In the genomic region with DNA sequence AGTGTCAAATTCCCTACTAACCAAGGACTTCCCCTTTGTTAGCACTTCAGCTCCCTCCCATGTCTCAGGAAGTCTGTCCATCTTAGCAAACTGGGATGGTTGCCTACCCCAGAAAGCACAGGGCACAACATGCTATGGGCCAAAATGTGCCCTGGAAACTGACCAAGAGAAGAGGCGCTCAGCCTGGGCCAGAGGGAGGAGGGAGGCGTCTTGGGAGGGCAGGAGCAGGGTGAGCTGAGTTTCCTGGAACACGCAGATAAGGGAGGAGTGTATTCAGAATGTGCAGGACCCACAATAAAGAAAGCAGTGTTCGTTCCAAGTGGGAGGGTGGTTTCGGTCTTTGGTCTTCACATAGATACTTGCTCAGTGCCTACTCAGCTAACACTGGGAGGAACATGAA, we compare ENCODE assay signal across 13 mouse cellular contexts. TPM values are rescaled to one million over a fixed set of nuclear protein-coding genes. Genes with fewer than 3 reads are reported as not detected.
DNase-seq lines count a peak whose midpoint lies in the region; ATAC-seq and TF ChIP-seq lines count a peak whose summit lies in the region.
"Had no signal": no experiment of that assay in that cellular context is flagged by ENCODE, and none has a peak within 500 bp of the region (broad histone marks: within the 10 kb centered on the region; RNA-seq: fewer than 3 reads in every experiment).

No protein-coding gene starts in this region.

- H3K9me3 ChIP-seq in midbrain, embryonic 11.5 days (ENCODE audit: control insufficient read depth, low read length): no peaks in the 10 kb centered on the region
- H3K9me3 ChIP-seq: hindbrain, embryonic 13.5 days; midbrain, embryonic 15.5 days had no signal

- no peak for ATAC-seq in midbrain, embryonic 11.5 days (ENCODE audit: low FRiP score)
- ATAC-seq: forebrain, embryonic 14.5 days; midbrain, embryonic 15.5 days; Patski had no signal

- WGBS in lung, adult 2 months: 52% methylated on average over 5 of the region's 5 CpGs
- 23% methylated on average over 5 of the region's 5 CpGs for WGBS in small intestine, adult 2 months
- 83% methylated on average over 5 of the region's 5 CpGs for WGBS in midbrain, embryonic 11.5 days

- H3K36me3 ChIP-seq in small intestine, adult 2 months (ENCODE audit: control insufficient read depth, insufficient read depth, low read length): peaks cover 62% of the 10 kb centered on the region
- peaks cover 22% of the 10 kb centered on the region for H3K36me3 ChIP-seq in midbrain, embryonic 11.5 days (ENCODE audit: control insufficient read depth, insufficient read depth, low read length)

- peak; percentile 46 to 57 for DNase-seq in adrenal gland, adult (ENCODE audit: inconsistent age in 2 of 2, low spot score in 1 of 2)
- DNase-seq in adrenal gland, postnatal 25 days: no peak
- DNase-seq in lung, adult 18-20 months: peak; percentile 42 to 43
- no peak for DNase-seq in lung, adult 2 months
- peak; percentile 52 to 60 for DNase-seq in heart, postnatal 14 days
- no peak for DNase-seq in left cerebral cortex, postnatal 10 days (ENCODE audit: extremely low spot score in 1 of 2, low spot score in 2 of 2)
- no peak for DNase-seq in midbrain, embryonic 11.5 days (ENCODE audit: low spot score, missing footprints)
- DNase-seq: layer of hippocampus, postnatal 36 days had no signal

- peak overlapping the region; percentile 89 for H3K27ac ChIP-seq in small intestine, adult 2 months (ENCODE audit: insufficient read depth, low read depth, low read length)
- no peak overlapping the region for H3K27ac ChIP-seq in midbrain, embryonic 11.5 days (ENCODE audit: low read depth, low read length)
- H3K27ac ChIP-seq: hindbrain, embryonic 13.5 days; midbrain, embryonic 15.5 days had no signal

- no peak overlapping the region for H3K4me3 ChIP-seq in lung, adult 2 months (replicated peaks; ENCODE audit: extremely low read depth, low read depth, low read length)
- no peak overlapping the region for H3K4me3 ChIP-seq in small intestine, adult 2 months (ENCODE audit: low read depth, low read length)
- H3K4me3 ChIP-seq in midbrain, embryonic 11.5 days (ENCODE audit: low read depth, low read length): no peak overlapping the region
- H3K4me3 ChIP-seq: hindbrain, embryonic 13.5 days; midbrain, embryonic 15.5 days had no signal

- H3K9ac ChIP-seq in midbrain, embryonic 11.5 days (ENCODE audit: low read length): no peak overlapping the region
- H3K9ac ChIP-seq: hindbrain, embryonic 13.5 days; midbrain, embryonic 15.5 days had no signal

- no peak overlapping the region for H3K4me2 ChIP-seq in midbrain, embryonic 11.5 days
- H3K4me2 ChIP-seq: hindbrain, embryonic 13.5 days; midbrain, embryonic 15.5 days had no signal

- no peaks in the 10 kb centered on the region for H3K27me3 ChIP-seq in small intestine, adult 2 months (ENCODE audit: control insufficient read depth, insufficient read depth, low read length)
- H3K27me3 ChIP-seq in midbrain, embryonic 11.5 days (ENCODE audit: control insufficient read depth, insufficient read depth, low read length): no peaks in the 10 kb centered on the region
- H3K27me3 ChIP-seq: hindbrain, embryonic 13.5 days; midbrain, embryonic 15.5 days; Patski had no signal

- H3K4me1 ChIP-seq in lung, adult 2 months (ENCODE audit: control insufficient read depth, insufficient read depth, low read length): peaks cover 2% of the 10 kb centered on the region; the same call in 1 of the 2 replicates
- peaks cover 28% of the 10 kb centered on the region for H3K4me1 ChIP-seq in small intestine, adult 2 months (ENCODE audit: control insufficient read depth, insufficient read depth, insufficient read length, low read length)
- peaks cover 3% of the 10 kb centered on the region; the same call in 1 of the 2 replicates for H3K4me1 ChIP-seq in midbrain, embryonic 11.5 days (ENCODE audit: control insufficient read depth, insufficient read depth, low read length)

- TF ChIP-seq POLR2A in lung, adult 2 months (IDR thresholded peaks at IDR 0.05; ENCODE audit: borderline replicate concordance, extremely low read depth, low read depth, low read length): no peak
- TF ChIP-seq POLR2A in small intestine, adult 2 months (IDR thresholded peaks at IDR 0.05; ENCODE audit: low read depth, low read length): no peak

- TF ChIP-seq CTCF in lung, adult 2 months (IDR thresholded peaks at IDR 0.05; ENCODE audit: insufficient read depth, low read length): no peak
- TF ChIP-seq CTCF in small intestine, adult 2 months (IDR thresholded peaks at IDR 0.05; ENCODE audit: extremely low read depth, insufficient read length, insufficient replicate concordance, low read depth, low read length): no peak

- intact Hi-C loops in heart, postnatal 14 days (cut with DNase I): loop anchor here (10.0 kb wide), 1 partner anchor 208 kb away; no protein-coding TSS in a partner anchor
- intact Hi-C loops in left cerebral cortex, postnatal 10 days (cut with DNase I): no loop called here

RNA-seq across cellular contexts. Expression of a gene that starts 5.3 kb away (rescaled TPM):
- total RNA-seq in adrenal gland, postnatal 25 days (2021): 37.2 and 46.9 TPM in 2 replicates
- polyA plus RNA-seq in lung, adult 2 months (2012; rRNA removed): 18.1 and 28.4 TPM in 2 replicates
- total RNA-seq in heart, postnatal 14 days (2021): 100 to 1,000 TPM; 162 to 176 TPM
- polyA plus RNA-seq in small intestine, adult 2 months (2012; rRNA removed): 51.8 and 117 TPM in 2 replicates
- total RNA-seq in left cerebral cortex, postnatal 10 days (2021): 10 to 100 TPM; 79.5 to 81.1 TPM
- polyA plus RNA-seq in midbrain, embryonic 11.5 days (2014; fragmentation: Nextera tagmentation; extraction: Ambion mirVana): 49.8 and 54.0 TPM in 2 replicates

RNA-seq across cellular contexts. Expression of a gene that starts 10.0 kb away (rescaled TPM):
- total RNA-seq in adrenal gland, postnatal 25 days (2021): 25.2 and 29.2 TPM in 2 replicates
- 9.5 and 16.9 TPM in 2 replicates for polyA plus RNA-seq in lung, adult 2 months (2012; rRNA removed)
- 1 to 10 TPM; 5.0 to 5.9 TPM for total RNA-seq in heart, postnatal 14 days (2021)
- 6.0 and 8.2 TPM in 2 replicates for polyA plus RNA-seq in small intestine, adult 2 months (2012; rRNA removed)
- total RNA-seq in left cerebral cortex, postnatal 10 days (2021): 10 to 100 TPM; 21.5 to 24.7 TPM
- polyA plus RNA-seq in midbrain, embryonic 11.5 days (2014; fragmentation: Nextera tagmentation; extraction: Ambion mirVana): 16.0 and 16.1 TPM in 2 replicates

RNA-seq across cellular contexts. Expression of a gene that starts 13.5 kb away (rescaled TPM):
- 54.6 and 67.0 TPM in 2 replicates for total RNA-seq in adrenal gland, postnatal 25 days (2021)
- polyA plus RNA-seq in lung, adult 2 months (2012; rRNA removed): 83.0 and 103 TPM in 2 replicates
- total RNA-seq in heart, postnatal 14 days (2021): 10 to 100 TPM; 28.0 to 32.7 TPM
- 89.7 and 207 TPM in 2 replicates for polyA plus RNA-seq in small intestine, adult 2 months (2012; rRNA removed)
- 10 to 100 TPM; 25.7 to 29.9 TPM for total RNA-seq in left cerebral cortex, postnatal 10 days (2021)
- polyA plus RNA-seq in midbrain, embryonic 11.5 days (2014; fragmentation: Nextera tagmentation; extraction: Ambion mirVana): 58.2 and 62.6 TPM in 2 replicates

RNA-seq across cellular contexts. Expression of a gene that starts 26.2 kb away (rescaled TPM):
- total RNA-seq in adrenal gland, postnatal 25 days (2021): 410 and 447 TPM in 2 replicates
- polyA plus RNA-seq in lung, adult 2 months (2012; rRNA removed): 166 and 181 TPM in 2 replicates
- 1,000 to 10,000 TPM; 2,287 to 2,318 TPM for total RNA-seq in heart, postnatal 14 days (2021)
- 952 and 1,569 TPM in 2 replicates for polyA plus RNA-seq in small intestine, adult 2 months (2012; rRNA removed)
- 100 to 1,000 TPM; 501 to 523 TPM for total RNA-seq in left cerebral cortex, postnatal 10 days (2021)
- polyA plus RNA-seq in midbrain, embryonic 11.5 days (2014; fragmentation: Nextera tagmentation; extraction: Ambion mirVana): 730 and 739 TPM in 2 replicates

RNA-seq across cellular contexts. Expression of a gene that starts 42.0 kb away (rescaled TPM):
- 18.3 and 27.5 TPM in 2 replicates for total RNA-seq in adrenal gland, postnatal 25 days (2021)
- polyA plus RNA-seq in lung, adult 2 months (2012; rRNA removed): 23.2 and 34.2 TPM in 2 replicates
- 1 to 10 TPM; 8.9 to 9.1 TPM for total RNA-seq in heart, postnatal 14 days (2021)
- 8.7 and 14.0 TPM in 2 replicates for polyA plus RNA-seq in small intestine, adult 2 months (2012; rRNA removed)
- total RNA-seq in left cerebral cortex, postnatal 10 days (2021): 10 to 100 TPM; 33.5 to 38.8 TPM
- polyA plus RNA-seq in midbrain, embryonic 11.5 days (2014; fragmentation: Nextera tagmentation; extraction: Ambion mirVana): 7.3 and 8.1 TPM in 2 replicates

Comparison
In these comparisons a context has a peak if more than half of its experiments do, and no peak if none do; other contexts are left out.
1. DNase-seq: peak in adrenal gland, adult (2 of 2), lung, adult 18-20 months (2 of 2) and heart, postnatal 14 days (2 of 2); none in adrenal gland, postnatal 25 days (single experiment), lung, adult 2 months (single experiment), left cerebral cortex, postnatal 10 days (0 of 2) and midbrain, embryonic 11.5 days (single experiment).